Mouse (Mus musculus) c-Kit-positive CD71-positive TER-119-negative erythroid progenitor cells, embryonic 14.5 days (primary cell): ENCODE data around the gene Nr5a1.

ENCODE experiments used
- DNase-seq: peaks from one replicate; pipeline ENCODE4 v3.0.0-alpha.2; 2013; ENCODE audit warnings: low read depth

Nr5a1 gene

DNA sequence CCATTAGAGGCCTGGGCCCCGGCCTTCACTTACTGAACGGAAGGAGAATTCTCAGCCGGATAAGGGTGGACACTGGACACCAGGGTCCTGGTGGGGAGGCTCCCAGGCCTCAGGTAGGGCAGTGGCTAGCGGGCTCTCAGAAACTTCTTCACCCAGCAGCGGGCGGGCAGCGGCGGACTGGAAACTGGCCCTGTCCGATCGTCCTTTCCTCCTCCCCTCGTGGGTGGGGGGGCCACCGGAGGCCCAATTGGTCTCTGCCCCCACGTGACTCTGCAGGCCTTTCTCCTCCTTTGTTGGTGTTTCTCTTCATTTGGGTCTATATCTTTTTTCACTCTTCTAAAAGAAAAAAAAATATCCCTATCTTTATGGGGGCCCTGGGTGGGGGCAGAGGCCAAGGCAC is at the start of gene Nr5a1:
Gene Nr5a1 (minus strand): TSS at position 219 of the 400 bp plus-strand sequence.
- no peak for DNase-seq

DNA sequence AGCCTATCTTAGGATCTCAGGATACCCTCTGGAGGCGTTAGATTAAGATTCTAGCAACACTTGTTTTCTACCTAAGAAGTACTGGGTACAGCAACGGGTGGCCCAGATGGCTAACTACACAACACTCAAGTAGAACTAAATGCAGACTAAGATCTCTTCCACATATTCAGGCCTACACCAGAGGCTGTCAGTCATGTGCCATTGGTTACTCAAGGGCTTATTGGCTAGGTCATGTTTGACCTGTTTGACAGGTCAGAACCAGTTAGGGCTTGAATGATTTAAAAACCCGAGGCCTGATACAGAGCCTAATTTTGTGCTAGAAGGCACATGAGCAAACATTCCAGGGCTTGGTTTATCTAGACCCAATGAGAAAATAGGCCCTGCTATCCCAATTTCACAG is 25.5 kb upstream of the Nr5a1 start:
- DNase-seq, result no peak

DNA sequence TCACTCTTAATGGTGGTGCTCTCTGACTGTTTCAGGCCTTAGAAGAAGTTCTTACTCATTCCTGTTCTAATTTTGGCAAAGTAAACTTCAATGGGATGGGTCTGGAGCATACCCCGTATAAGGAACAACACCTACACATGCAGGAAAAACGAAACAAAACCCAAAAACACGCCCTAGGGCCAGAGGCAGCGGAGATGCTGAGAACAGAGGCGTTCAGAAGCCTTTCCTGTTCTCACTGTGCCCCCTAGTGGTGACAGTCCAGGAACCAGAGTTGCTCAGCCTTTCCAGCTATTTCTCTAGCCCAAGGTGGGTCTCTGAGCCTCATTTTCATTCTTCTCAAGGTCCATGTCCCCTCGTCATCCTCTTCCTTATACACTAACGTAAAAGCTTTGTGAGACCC is 25.1 kb upstream of the Nr5a1 start:
- peak; percentile 52 for DNase-seq

DNA sequence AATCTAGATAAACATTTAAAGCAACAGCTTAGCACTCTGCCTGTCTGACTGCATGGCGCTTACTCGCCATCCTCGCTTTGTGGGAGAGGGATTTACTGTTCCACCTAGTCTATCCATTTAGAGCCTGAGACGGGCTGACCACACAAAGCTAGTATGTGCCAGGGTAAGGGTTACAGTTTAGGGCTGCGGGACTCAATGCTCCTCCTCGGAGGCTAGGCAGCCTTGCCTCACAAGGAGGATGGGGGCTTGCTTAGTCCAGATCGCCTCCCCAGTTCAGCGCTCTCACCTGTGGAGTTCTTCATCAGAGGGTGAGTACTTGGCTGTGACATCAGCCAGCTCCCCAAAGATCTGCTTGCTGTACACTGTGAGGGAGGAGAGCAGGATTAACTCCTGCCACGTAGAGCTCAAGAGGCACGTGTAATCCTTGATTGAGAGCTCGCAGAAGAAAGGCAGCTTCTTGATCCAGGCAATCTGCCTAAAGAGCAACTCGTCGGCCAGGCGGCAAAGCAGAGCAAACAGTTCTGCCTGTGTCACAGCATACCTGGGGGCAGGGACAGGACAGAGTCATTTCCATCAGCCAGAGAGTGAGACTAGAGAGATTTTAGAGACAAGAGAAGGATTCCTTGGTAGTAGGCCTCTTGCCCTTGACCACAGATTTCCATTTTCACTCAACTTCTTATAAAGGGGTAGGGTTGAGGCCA is 24.4 kb upstream of the Nr5a1 start:
- DNase-seq, result no peak

DNA sequence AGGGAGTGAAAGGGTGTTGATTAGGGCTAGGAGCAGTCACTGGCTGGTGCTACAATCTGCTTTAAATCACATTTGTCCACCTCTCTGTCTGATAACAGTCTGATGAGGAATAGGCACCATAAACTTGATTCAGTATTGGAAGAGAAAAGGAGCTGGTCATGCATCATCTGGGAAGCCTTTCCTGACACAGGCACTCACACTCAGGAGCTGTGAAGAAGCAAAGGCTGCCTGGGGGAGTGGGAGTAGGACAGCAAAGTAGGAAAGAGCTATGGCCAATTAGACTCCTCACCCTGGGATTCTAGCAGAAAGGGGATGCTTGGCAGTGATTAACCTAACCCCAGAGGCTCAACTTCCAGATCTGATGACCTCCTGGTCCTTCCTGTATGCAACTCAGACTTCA is 21.4 kb upstream of the Nr5a1 start:
- no peak for DNase-seq

- no peak for DNase-seq
These were observed 20.4 kb upstream of the Nr5a1 start for GRCm38 (mm10) chr2:38734721-38735120.

DNA sequence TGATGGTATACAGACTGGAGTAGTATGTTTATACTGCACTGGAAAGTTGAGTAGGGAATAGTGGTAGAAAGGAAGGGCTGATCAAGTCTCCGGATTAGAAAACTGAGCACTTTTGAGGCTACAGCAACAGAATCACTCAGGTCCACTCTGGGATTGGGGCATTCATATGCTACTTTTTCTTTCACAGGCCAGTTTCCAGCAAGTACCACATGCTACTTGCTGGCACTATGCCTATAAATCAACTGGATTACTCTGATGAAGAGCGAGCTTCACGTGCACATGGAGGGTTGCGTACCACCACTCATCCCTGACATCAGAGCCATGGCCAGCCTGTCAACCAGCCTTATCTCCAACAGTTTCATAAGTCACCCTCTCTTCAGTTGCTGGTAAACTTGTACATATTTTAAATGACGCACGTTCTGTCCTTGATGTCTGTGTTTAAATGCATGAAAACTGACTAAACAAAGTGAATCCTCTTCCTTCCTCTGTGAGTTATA is 16.0 kb upstream of the Nr5a1 start:
- DNase-seq, result no peak

DNA sequence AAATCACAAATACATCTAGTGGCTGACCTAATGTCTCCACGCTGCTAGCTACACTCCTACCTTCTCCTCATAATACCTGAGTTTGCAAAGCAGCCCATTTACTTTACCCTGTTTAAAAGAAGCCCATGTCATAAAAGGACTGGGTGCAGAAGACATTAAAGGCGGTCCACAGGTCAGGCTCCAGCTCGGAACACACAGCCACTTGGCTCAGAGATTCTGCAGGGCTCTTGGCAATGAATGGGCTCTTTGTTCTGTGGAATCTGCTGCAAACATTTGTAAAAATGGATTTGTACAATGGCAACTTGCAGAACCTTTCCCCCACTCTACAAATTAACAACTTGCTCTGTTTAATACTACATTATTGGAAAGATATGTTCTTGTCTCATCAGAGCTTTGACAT is 11.1 kb upstream of the Nr5a1 start:
- no peak for DNase-seq

- DNase-seq, result no peak
These were observed 9.0 kb upstream of the Nr5a1 start for GRCm38 (mm10) chr2:38723378-38723777.

- no peak for DNase-seq
These were observed 7.7 kb upstream of the Nr5a1 start for GRCm38 (mm10) chr2:38722076-38722475.

DNA sequence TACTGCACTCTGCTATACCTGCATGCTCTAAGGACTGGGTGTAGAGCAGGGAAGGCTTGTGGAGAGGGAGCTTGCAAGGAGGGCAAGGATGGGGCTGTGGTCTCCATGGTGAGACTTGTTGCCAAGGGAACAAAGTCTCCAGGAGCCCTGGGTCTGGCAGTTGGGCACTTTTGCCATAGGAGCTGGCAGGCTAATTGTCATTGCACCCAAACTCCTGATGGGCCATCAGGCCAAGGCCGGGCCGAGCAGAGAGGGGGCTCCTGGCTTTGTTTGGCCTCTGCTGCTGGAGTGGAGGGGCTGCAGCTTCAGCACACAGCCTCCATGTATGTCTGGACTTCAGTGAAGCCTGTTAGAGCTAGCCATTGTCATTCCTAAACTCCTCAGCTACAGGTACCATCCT is 6.3 kb upstream of the Nr5a1 start:
- no peak for DNase-seq

GRCm38 (mm10) chr2:38719354-38719753 is 5.0 kb upstream of the Nr5a1 start:
- DNase-seq, result no peak

DNA sequence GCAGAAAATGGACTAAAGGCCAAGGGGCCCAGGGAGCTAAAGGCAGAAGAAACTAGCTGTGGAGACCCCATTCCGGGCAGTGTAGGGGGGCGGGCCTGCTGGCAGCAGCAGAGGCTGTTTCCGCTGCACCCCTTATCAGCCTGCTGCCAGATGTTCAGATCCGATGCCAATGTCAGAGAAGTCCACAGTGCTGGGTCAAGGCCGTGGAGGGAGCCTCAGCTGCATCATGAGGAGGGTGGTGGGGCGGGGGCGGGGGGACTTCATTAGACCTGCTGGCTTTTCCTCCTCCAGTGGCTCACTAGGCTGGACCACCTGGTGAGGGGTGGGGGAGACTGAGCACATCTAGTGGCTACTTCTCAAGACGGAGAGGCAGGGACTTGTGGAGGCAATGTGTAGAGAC is 4.3 kb upstream of the Nr5a1 start:
- DNase-seq, result no peak

DNA sequence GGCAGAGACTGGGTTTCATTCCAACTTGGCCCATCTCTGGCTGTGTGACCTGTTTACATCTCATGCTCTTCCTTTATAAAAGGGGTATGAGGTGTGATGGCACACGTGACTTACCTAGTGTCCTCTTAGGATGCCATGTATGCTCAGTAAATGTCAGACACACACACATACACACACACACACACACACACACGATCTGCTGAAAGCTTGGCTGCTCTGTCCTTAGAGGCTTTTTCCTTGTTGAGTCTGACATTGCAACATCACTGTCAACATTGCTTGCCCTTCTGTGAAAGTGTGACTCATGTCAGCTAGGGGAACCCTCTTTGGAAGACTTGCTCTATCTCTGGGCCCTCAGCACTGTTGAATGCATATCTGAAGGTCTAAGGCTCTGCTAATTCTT is 3.1 kb upstream of the Nr5a1 start:
- DNase-seq, result no peak

DNA sequence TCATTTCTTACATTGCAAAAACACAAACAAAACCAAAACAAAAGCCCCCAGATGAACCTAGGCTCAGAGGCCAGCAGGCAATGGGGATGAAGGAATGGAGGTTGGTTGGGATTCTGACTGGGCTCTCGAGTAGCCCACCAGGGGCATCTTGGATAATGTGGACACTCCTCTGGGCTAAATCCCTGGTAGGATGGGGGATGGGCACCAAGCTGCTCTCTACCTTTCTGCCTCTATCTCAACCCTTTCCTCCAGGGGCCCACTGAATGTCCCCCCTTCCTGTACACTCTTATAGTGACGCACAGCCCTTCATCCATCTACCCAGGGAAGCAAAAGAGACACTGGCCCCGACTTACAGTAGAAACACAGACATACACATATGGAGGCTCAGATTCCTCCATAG is 746 bp downstream of the Nr5a1 start:
- no peak for DNase-seq

- DNase-seq, result no peak
These were observed 1.6 kb downstream of the Nr5a1 start for GRCm38 (mm10) chr2:38712769-38713125.

GRCm38 (mm10) chr2:38712076-38712768 is 2.1 kb downstream of the Nr5a1 start:
- DNase-seq, result no peak

- no peak for DNase-seq
These were observed 2.9 kb downstream of the Nr5a1 start for GRCm38 (mm10) chr2:38711421-38711861.

- no peak for DNase-seq
These were observed 3.8 kb downstream of the Nr5a1 start for GRCm38 (mm10) chr2:38710304-38711241.

DNA sequence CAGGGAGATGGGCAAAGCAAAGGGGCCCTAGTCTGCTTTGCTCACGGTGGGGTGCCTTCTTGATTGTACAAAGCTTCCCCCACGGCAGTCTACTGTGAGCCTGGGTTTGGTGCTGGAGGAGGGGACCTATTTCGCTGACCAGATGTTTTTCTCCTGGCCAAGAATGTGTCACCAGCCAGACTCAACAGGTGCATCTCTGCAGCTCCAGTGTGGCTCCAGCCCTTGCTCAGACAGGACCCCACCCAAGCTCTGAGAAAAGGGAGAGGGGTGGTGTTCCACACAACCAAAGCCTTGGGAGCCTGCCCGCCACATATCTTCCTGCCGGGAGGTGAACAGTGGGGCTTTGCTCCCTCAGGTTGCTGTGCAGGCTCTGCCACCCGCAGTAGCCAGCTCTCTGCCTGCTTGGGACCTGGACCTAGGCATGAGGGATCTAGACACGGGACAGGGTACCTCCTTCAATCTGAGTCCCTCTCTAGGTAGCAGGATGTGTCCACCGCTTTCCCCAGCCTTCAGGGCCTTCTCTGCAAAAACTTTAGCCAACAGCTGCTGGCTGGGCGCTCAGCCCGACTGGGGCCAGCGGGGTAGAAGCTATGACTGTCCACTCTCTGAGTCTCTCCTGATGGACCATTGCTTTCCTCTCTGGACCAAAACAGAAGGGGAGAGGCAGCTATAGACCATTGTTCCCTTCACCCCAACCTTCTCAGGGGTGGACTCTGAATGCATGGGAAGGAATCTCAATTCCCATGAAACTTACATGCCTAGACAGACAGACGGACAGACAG is 5.2 kb downstream of the Nr5a1 start:
- no peak for DNase-seq

DNA sequence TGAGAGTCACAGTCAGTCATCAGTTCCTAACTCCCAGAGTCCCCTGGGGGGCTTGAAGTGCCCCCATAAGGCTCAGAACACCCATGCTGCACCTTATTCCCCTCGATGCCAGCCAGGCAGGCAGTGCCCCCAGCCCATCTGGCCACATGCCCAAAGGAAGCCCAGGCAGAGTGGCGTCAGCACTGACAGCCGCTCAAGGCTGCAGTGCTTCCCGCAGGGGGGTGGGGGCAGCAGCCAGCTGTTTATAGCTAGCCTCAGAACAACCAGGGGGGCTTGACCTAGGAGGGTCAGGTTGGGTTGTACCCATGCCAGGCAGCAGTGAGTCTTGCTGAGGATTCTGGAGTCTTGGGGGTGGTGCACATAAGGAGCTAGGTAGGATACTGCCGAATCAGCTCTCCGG is 7.7 kb downstream of the Nr5a1 start:
- no peak for DNase-seq

DNA sequence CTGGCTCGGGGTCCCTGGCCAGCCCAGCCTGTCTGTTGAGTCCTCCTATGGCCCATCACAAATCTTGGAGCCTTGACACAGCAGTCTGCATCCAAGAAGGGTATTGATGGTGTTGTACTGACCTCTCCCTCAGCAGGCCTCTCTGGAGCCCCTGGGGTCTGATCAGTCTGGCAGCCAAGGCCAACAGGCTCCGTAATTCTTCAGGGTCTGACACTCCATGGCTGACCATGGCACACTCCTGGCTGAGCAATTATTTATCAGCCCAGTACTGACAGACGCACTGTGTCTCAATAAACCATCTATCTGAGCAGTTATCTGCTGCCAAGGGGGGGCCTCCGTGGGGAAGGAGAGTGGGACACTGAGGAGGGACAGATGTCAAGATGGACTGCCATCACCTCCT is 9.3 kb downstream of the Nr5a1 start:
- DNase-seq, result no peak
